7 mouse cellular contexts compared by ENCODE assay signal in the genomic region with DNA sequence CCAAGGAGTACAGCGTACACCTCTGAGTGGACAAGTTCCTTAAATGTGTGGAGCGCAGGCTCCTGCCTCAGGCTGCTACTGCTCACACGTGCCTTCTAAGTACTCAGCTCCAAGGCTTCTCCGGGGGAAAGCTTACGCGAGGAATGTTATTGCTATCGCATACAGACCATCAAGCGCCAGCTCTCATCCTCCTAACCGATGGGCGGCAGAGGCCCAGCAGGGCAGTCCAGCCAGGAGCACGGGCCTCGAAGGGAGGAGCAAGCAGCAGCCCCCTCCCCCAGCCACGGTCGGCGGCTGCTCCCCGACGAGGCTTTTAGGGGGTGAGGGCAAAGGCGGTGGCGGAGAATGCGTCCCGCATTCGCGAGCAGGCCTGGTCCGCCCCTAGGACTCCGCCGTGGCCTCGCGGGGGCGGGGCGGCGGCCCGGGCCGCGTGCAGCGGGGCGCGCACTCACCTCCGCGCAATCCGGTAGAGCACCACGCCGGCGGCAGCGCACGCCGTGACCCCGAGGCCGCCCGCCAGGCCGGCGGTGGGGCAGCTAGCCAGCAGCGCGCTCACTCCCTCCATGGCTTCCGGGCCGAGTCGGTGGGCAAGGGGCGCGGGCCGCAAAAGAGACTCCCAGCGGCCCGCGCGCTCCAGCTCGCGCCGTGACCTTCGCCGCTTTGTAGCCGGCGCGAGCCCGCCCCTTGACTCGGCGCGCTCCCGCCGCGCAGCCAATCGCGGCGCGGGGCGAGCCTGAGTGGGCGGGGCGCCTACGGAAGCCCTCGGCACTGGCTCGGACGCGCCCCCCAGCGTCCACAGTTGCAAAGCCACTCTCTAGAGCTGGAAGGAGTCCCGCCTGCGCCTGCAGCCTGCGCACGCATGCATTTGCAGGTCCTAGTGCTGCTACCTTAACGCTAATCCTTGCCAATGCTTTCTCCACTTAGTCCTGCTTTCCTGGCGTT. TPM values are rescaled to one million over a fixed set of nuclear protein-coding genes. Genes with fewer than 3 reads are reported as not detected.
DNase-seq lines count a peak whose midpoint lies in the region; ATAC-seq lines count a peak whose summit lies in the region.

TSS of gene Tmem201 (minus strand) at position 662 of the 942 bp plus-strand sequence.

- ATAC-seq in embryonic facial prominence, embryonic 11.5 days (replicated peaks; ENCODE audit: insufficient number of reproducible peaks, low FRiP score, low TSS enrichment, low read depth) = peak; percentile 86
- peak; percentile 84 for ATAC-seq in limb, embryonic 11.5 days (ENCODE audit: insufficient number of reproducible peaks, low FRiP score, low TSS enrichment, low read depth)
- peak; percentile 91 for ATAC-seq in midbrain, embryonic 14.5 days (ENCODE audit: low FRiP score, low TSS enrichment)

- peak; percentile 97 for DNase-seq in adrenal gland, postnatal 14 days
- peak; percentile 98 for DNase-seq in embryonic facial prominence, embryonic 11.5 days (ENCODE audit: low spot score)
- DNase-seq in heart, adult 11 months = peak; percentile 99
- peak; percentile 97 for DNase-seq in kidney, adult 18-20 months
- DNase-seq in limb, embryonic 11.5 days (ENCODE audit: low spot score) = peak; percentile 97
- peak; percentile 99 for DNase-seq in midbrain, embryonic 14.5 days
- DNase-seq in spleen, adult 18-20 months = peak; percentile 88 to 98

- H3K4me1 ChIP-seq in embryonic facial prominence, embryonic 11.5 days (ENCODE audit: control insufficient read depth, insufficient read depth, low read length) = peaks cover 4% of the 10 kb centered on the region
- H3K4me1 ChIP-seq in limb, embryonic 11.5 days (ENCODE audit: control insufficient read depth, insufficient read depth, low read length) = peaks cover 30% of the 10 kb centered on the region
- peaks cover 44% of the 10 kb centered on the region for H3K4me1 ChIP-seq in midbrain, embryonic 14.5 days (ENCODE audit: control insufficient read depth, insufficient read depth, low read length)

- peak within 1 kb of the TSS; percentile 90 for H3K4me3 ChIP-seq in embryonic facial prominence, embryonic 11.5 days (ENCODE audit: low read depth, low read length)
- H3K4me3 ChIP-seq in limb, embryonic 11.5 days (ENCODE audit: low read depth, low read length) = peak within 1 kb of the TSS; percentile 90
- peak within 1 kb of the TSS; percentile 88 for H3K4me3 ChIP-seq in midbrain, embryonic 14.5 days (replicated peaks; ENCODE audit: low read depth, low read length)

- H3K9ac ChIP-seq in embryonic facial prominence, embryonic 11.5 days (replicated peaks; ENCODE audit: low read length) = peak within 1 kb of the TSS; percentile 93
- peak within 1 kb of the TSS; percentile 89 for H3K9ac ChIP-seq in limb, embryonic 11.5 days (ENCODE audit: low read length)
- peak within 1 kb of the TSS; percentile 85 for H3K9ac ChIP-seq in midbrain, embryonic 14.5 days (replicated peaks; ENCODE audit: low read length)

- peak within 1 kb of the TSS; percentile 70 for H3K27ac ChIP-seq in embryonic facial prominence, embryonic 11.5 days (replicated peaks; ENCODE audit: low read depth, low read length)
- H3K27ac ChIP-seq in limb, embryonic 11.5 days (replicated peaks; ENCODE audit: low read depth, low read length) = peak within 1 kb of the TSS; percentile 22; the same call in 1 of the 2 replicates
- H3K27ac ChIP-seq in midbrain, embryonic 14.5 days (replicated peaks; ENCODE audit: low read depth, low read length) = peak within 1 kb of the TSS; percentile 81

- no peaks in the 10 kb centered on the region for H3K27me3 ChIP-seq in embryonic facial prominence, embryonic 11.5 days (ENCODE audit: control insufficient read depth, insufficient read depth, low read length)
- H3K27me3 ChIP-seq in limb, embryonic 11.5 days (ENCODE audit: control insufficient read depth, insufficient read depth, low read length) = no peaks in the 10 kb centered on the region
- no peaks in the 10 kb centered on the region for H3K27me3 ChIP-seq in midbrain, embryonic 14.5 days (ENCODE audit: control insufficient read depth, insufficient read depth, low read length)

- H3K9me3 ChIP-seq in embryonic facial prominence, embryonic 11.5 days (replicated peaks; ENCODE audit: control insufficient read depth, low read length) = no peaks in the 10 kb centered on the region
- H3K9me3 ChIP-seq in limb, embryonic 11.5 days (ENCODE audit: control insufficient read depth, low read length) = no peaks in the 10 kb centered on the region
- H3K9me3 ChIP-seq in midbrain, embryonic 14.5 days (ENCODE audit: control insufficient read depth, low read length) = no peaks in the 10 kb centered on the region

- peak within 1 kb of the TSS; percentile 95 for H3K4me2 ChIP-seq in embryonic facial prominence, embryonic 11.5 days (ENCODE audit: low read depth, low read length)
- peak within 1 kb of the TSS; percentile 96 for H3K4me2 ChIP-seq in limb, embryonic 11.5 days (ENCODE audit: low read depth, severe bottlenecking)
- peak within 1 kb of the TSS; percentile 96 for H3K4me2 ChIP-seq in midbrain, embryonic 14.5 days (ENCODE audit: low read length)

- under 1% methylated on average over 95 of the region's 97 CpGs for WGBS in embryonic facial prominence, embryonic 11.5 days
- under 1% methylated on average over 88 of the region's 97 CpGs for WGBS in limb, embryonic 11.5 days
- WGBS in midbrain, embryonic 14.5 days = under 1% methylated on average over 89 of the region's 97 CpGs

- H3K36me3 ChIP-seq in embryonic facial prominence, embryonic 11.5 days (replicated peaks; ENCODE audit: control insufficient read depth, insufficient read depth, low read depth, low read length) = 0 out of 2 replicates have a peak, but pooled peaks cover 2% of the 10 kb centered on the region
- H3K36me3 ChIP-seq in limb, embryonic 11.5 days (ENCODE audit: control insufficient read depth, insufficient read depth, low read length) = no peaks in the 10 kb centered on the region
- H3K36me3 ChIP-seq in midbrain, embryonic 14.5 days (ENCODE audit: control insufficient read depth, insufficient read depth, low read length) = peaks cover 7% of the 10 kb centered on the region

RNA-seq across cellular contexts. Expression of gene Tmem201, which starts in this region (rescaled TPM):
- total RNA-seq in adrenal gland, postnatal 14 days (2021) = 32.1 and 36.3 TPM in 2 replicates
- 17.5 and 19.8 TPM in 2 replicates for polyA plus RNA-seq in embryonic facial prominence, embryonic 11.5 days (2014; fragmentation: Nextera tagmentation; extraction: Ambion mirVana)
- polyA plus RNA-seq in limb, embryonic 11.5 days (2014; fragmentation: Nextera tagmentation; extraction: Ambion mirVana) = 24.6 and 26.2 TPM in 2 replicates
- polyA plus RNA-seq in midbrain, embryonic 14.5 days (2014; fragmentation: Nextera tagmentation; extraction: Ambion mirVana) = 30.8 and 36.2 TPM in 2 replicates

Comparison
In these comparisons a context has a peak if more than half of its experiments do, and no peak if none do; other contexts are left out.
1. Peak in every context shown above with its lines: DNase-seq, ATAC-seq, H3K4me3 ChIP-seq and H3K27ac ChIP-seq.
2. H3K27ac ChIP-seq: peak in every context shown above with its lines; median percentile 81 in midbrain, embryonic 14.5 days; 70 in embryonic facial prominence, embryonic 11.5 days; 22 in limb, embryonic 11.5 days.